Mouse (Mus musculus) small intestine, adult 2 months (tissue): ENCODE data around the gene Zfp36l2. TPM values are rescaled to one million over a fixed set of nuclear protein-coding genes. Genes with fewer than 3 reads are reported as not detected.

Experiments
- H3K27ac ChIP-seq: fragments of 200-500 bp; 2 replicates; pipeline ENCODE4 v1.5.1; 2012; ENCODE audit warnings: low read depth, low read length, control low read depth, inconsistent platforms; ENCODE audit not compliant: insufficient read depth
- H3K27me3 ChIP-seq: fragments of 200-500 bp; 2 replicates; pipeline ENCODE4 v1.6.1; 2012; ENCODE audit warnings: mild to moderate bottlenecking, moderate library complexity, low read length, inconsistent platforms; ENCODE audit not compliant: control insufficient read depth, insufficient read depth
- H3K36me3 ChIP-seq: fragments of 200-500 bp; 2 replicates; pipeline ENCODE4 v1.6.1; 2012; ENCODE audit warnings: mild to moderate bottlenecking, low read length, control low read depth, inconsistent platforms; ENCODE audit not compliant: control insufficient read depth, insufficient read depth
- H3K4me1 ChIP-seq: fragments of 200-500 bp; 2 replicates; pipeline ENCODE4 v1.6.1; 2012; ENCODE audit warnings: low read length, inconsistent platforms, mixed read lengths; ENCODE audit not compliant: control insufficient read depth, insufficient read depth, insufficient read length
- H3K4me3 ChIP-seq: fragments of 200-500 bp; 2 replicates; pipeline ENCODE4 v1.5.1; 2012; ENCODE audit warnings: low read depth, mild to moderate bottlenecking, control low read depth, inconsistent platforms, low read length, moderate library complexity
- CTCF ChIP-seq: fragments of 200-500 bp; IDR thresholded peaks from 2 replicates; pipeline ENCODE4 v1.5.1; 2012; ENCODE audit warnings: low read depth, mild to moderate bottlenecking, control low read depth, inconsistent platforms, low read length, moderate library complexity, mixed read lengths; ENCODE audit not compliant: insufficient replicate concordance, insufficient read length; ENCODE audit errors: extremely low read depth
- POLR2A ChIP-seq: fragments of 200-500 bp; IDR thresholded peaks from 2 replicates; pipeline ENCODE4 v1.6.1; 2012; ENCODE audit warnings: low read depth, mild to moderate bottlenecking, control low read depth, inconsistent platforms, low read length, moderate library complexity
- WGBS: fragments of 180-500 bp; shearing (Covaris S2); methylation state at CpG from one replicate; pipeline ENCODE4 v1.1.7; 2018; 5-methylcytosine and 5-hydroxymethylcytosine counted together
- polyA plus RNA-seq: library from polyadenylated mRNA; depleted of rRNA; stranded (reverse); fragments of >200 nt; gene quantifications from 2 replicates; pipeline ENCODE4 v1.2.3, GENCODE M21; 2012

The Zfp36l2 gene
- polyA plus RNA-seq, 1 experiment: 220 TPM

GRCm38 (mm10) chr17:84186451-84187202 lies 1.1 kb downstream of the Zfp36l2 start:
- H3K27me3 ChIP-seq: no peaks in the 10 kb centered on the region
- under 1% methylated on average over 80 of the region's 80 CpGs for WGBS
- peaks cover 24% of the 10 kb centered on the region for H3K4me1 ChIP-seq
- TF ChIP-seq CTCF (no peak), POLR2A (0 out of 2 replicates have a peak, but pooled peaks have one; percentile 7)
- peak overlapping the region; percentile 91 for H3K27ac ChIP-seq
- H3K36me3 ChIP-seq: peaks cover 22% of the 10 kb centered on the region
- peak overlapping the region; percentile 94 for H3K4me3 ChIP-seq

- Histone ChIP-seq H3K27ac (peak overlapping the region; percentile 91), H3K4me3 (peak overlapping the region; percentile 94), H3K27me3 (no peaks in the 10 kb centered on the region), H3K4me1 (peaks cover 32% of the 10 kb centered on the region), H3K36me3 (peaks cover 22% of the 10 kb centered on the region)
- TF ChIP-seq POLR2A: no peak
- no peak for TF ChIP-seq CTCF
- whole genome bisulfite sequencing: 1% methylated on average over 102 of the region's 108 CpGs
Measured at GRCm38 (mm10) chr17:84185581-84186450, 1.9 kb downstream of the Zfp36l2 start.

- H3K27ac ChIP-seq: peak overlapping the region; percentile 91
- TF ChIP-seq POLR2A: no peak
- no peak for TF ChIP-seq CTCF
- H3K4me3 ChIP-seq: peak overlapping the region; percentile 63
- H3K27me3 ChIP-seq: no peaks in the 10 kb centered on the region
- peaks cover 33% of the 10 kb centered on the region for H3K4me1 ChIP-seq
- 2% methylated on average over 7 of the region's 7 CpGs for WGBS
- peaks cover 22% of the 10 kb centered on the region for H3K36me3 ChIP-seq
Measured at GRCm38 (mm10) chr17:84185011-84185411, 2.7 kb downstream of the Zfp36l2 start.

GRCm38 (mm10) chr17:84183291-84183781 lies 4.4 kb downstream of the Zfp36l2 start:
- Histone ChIP-seq H3K4me3 (peak overlapping the region; percentile 38), H3K36me3 (peaks cover 22% of the 10 kb centered on the region), H3K27ac (peak overlapping the region; percentile 93), H3K27me3 (no peaks in the 10 kb centered on the region), H3K4me1 (peaks cover 20% of the 10 kb centered on the region)
- WGBS: 2% methylated on average over 12 of the region's 12 CpGs
- TF ChIP-seq CTCF (no peak), POLR2A (peak; percentile 69)

- peaks cover 22% of the 10 kb centered on the region for H3K4me1 ChIP-seq
- TF ChIP-seq CTCF (no peak), POLR2A (no peak)
- H3K27ac ChIP-seq: peak overlapping the region; percentile 93
- H3K36me3 ChIP-seq: peaks cover 22% of the 10 kb centered on the region
- H3K4me3 ChIP-seq: peak overlapping the region; percentile 51
- no peaks in the 10 kb centered on the region for H3K27me3 ChIP-seq
- WGBS: 4% methylated on average over 16 of the region's 16 CpGs
Measured at GRCm38 (mm10) chr17:84182311-84183271, 5.2 kb downstream of the Zfp36l2 start.
